Mouse (Mus musculus): ENCODE data around the gene Cfp.

- TF ChIP-seq POLR2A (IDR thresholded peaks at IDR 0.05; ENCODE audit: low read depth, low read length) (no peak), E2F4 (IDR thresholded peaks at IDR 0.05; ENCODE audit: insufficient replicate concordance, low read depth, low read length) (no peak), IRF4 (IDR thresholded peaks at IDR 0.05; ENCODE audit: low read depth, low read length) (no peak), UBTF (IDR thresholded peaks at IDR 0.05; ENCODE audit: low read depth, low read length) (no peak), MAX (IDR thresholded peaks at IDR 0.05; ENCODE audit: low read length) (no peak), RAD21 (IDR thresholded peaks at IDR 0.05; ENCODE audit: low read depth, low read length) (no peak), CTCF (conservative IDR thresholded peaks at IDR 0.05 in 1 of 2, IDR thresholded peaks at IDR 0.05 in 1 of 2; ENCODE audit: low read depth in 2 of 2, low read length in 2 of 2) (no peak), USF1 (IDR thresholded peaks at IDR 0.05; ENCODE audit: low read depth, low read length) (no peak), ZNF384 (IDR thresholded peaks at IDR 0.05; ENCODE audit: low read depth, low read length) (no peak), TBP (conservative IDR thresholded peaks at IDR 0.05; ENCODE audit: low read depth, low read length) (no peak), EP300 (IDR thresholded peaks at IDR 0.05; ENCODE audit: low read length) (no peak), HCFC1 (IDR thresholded peaks at IDR 0.05; ENCODE audit: low read depth, low read length) (no peak), GABPA (IDR thresholded peaks at IDR 0.05; ENCODE audit: insufficient replicate concordance, low read depth, low read length) (no peak)
Measured at GRCm38 (mm10) chrX:20921366-20921765, 10.0 kb downstream of the Cfp start.

Data from CH12.LX (cell line).